Mouse (Mus musculus) forebrain, embryonic 12.5 days (tissue): ENCODE measurements around the gene Gpr137c. TPM values are rescaled to one million over a fixed set of nuclear protein-coding genes. Genes with fewer than 3 reads are reported as not detected.

Experiments
- ATAC-seq: fragments of 200-750 bp; cut with Nextera tagmentation; 2 replicates; pipeline ENCODE4 v1.8.0; 2017; ENCODE audit warnings: moderate TSS enrichment; ENCODE audit not compliant: low FRiP score
- H3K27ac ChIP-seq: fragments of 300-500 bp; sonication (generic); 2 replicates; pipeline ENCODE4 v1.5.1; 2016; ENCODE audit warnings: mild to moderate bottlenecking
- H3K27me3 ChIP-seq: fragments of 300-500 bp; sonication (generic); 2 replicates; pipeline ENCODE4 v1.6.1; 2016; ENCODE audit warnings: mild to moderate bottlenecking
- H3K36me3 ChIP-seq: fragments of 300-500 bp; sonication (generic); replicated peaks from 2 replicates; pipeline ENCODE4 v1.6.1; 2016; ENCODE audit warnings: mild to moderate bottlenecking
- H3K4me1 ChIP-seq: fragments of 300-500 bp; sonication (generic); 2 replicates; pipeline ENCODE4 v1.6.1; 2016
- H3K4me2 ChIP-seq: fragments of 300-500 bp; sonication (generic); 2 replicates; pipeline ENCODE4 v1.6.1; 2016; ENCODE audit warnings: mild to moderate bottlenecking, moderate library complexity
- H3K4me3 ChIP-seq: fragments of 300-500 bp; sonication (generic); replicated peaks from 2 replicates; pipeline ENCODE4 v1.5.1; 2016; ENCODE audit warnings: mild to moderate bottlenecking
- H3K9ac ChIP-seq: fragments of 300-500 bp; sonication (generic); 2 replicates; pipeline ENCODE4 v1.6.1; 2016; ENCODE audit warnings: mild to moderate bottlenecking
- H3K9me3 ChIP-seq: fragments of 300-500 bp; sonication (generic); 2 replicates; pipeline ENCODE4 v1.6.1; 2016
- WGBS: fragments of 180-500 bp; shearing (Covaris S2); methylation state at CpG from one replicate; pipeline ENCODE4 v1.1.7; 2016; 5-methylcytosine and 5-hydroxymethylcytosine counted together
- polyA plus RNA-seq: library from polyadenylated mRNA; unstranded; fragments of >200 nt; fragmentation: Nextera tagmentation; extraction: Ambion mirVana; gene quantifications from 2 replicates; pipeline ENCODE4 v1.2.1, GENCODE M21; 2016

Gpr137c gene
- 12.5 and 14.1 TPM in 2 replicates for polyA plus RNA-seq

DNA sequence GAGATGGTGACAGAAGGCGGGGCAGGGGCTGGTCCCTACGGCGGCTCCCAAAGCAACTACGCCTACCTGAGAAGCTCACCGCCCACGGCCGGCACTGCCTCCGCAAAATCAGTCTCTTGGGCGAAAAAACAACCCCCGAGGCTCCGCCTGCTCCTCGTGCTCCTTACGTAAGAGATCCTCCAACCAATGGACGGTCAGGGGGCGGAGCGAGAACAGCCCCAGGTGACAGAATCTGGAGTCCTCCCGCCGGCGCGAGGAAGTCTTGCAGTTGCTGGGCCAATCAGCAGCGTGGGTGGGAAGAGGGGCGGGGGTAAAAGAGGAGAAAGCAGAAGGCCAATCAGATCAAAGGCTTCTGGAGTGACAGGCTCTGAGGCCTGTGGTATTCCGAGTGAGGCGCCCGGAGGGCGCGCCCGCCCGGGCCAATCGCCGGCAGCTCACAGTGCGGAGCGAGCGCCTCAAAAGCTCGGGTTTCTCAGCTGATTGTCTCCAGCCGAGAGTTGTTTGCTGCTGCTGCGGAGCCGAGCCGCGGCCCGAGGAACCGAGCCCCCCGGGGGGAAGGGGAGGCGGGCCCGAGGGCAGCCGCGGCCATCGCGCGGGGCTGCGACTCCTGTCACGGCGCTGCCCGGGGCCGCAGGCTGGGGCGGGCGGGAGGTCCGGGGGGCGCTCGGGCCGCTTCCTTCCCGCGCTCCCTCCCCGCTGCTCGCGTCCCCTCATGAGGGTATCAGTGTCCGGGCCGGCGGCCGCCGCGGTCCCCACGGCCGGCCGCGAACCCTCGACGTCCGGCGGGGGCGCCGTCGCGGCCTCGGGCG, at the start of gene Gpr137c:
Gpr137c (plus strand) TSS at position 437 of the 809 bp plus-strand sequence.
- peaks cover 3% of the 10 kb centered on the region; the same call in 1 of the 2 replicates for H3K27me3 ChIP-seq
- H3K9ac ChIP-seq = peak within 1 kb of the TSS; percentile 96
- under 1% methylated on average over 81 of the region's 86 CpGs for WGBS
- H3K4me1 ChIP-seq = peaks cover 14% of the 10 kb centered on the region
- H3K27ac ChIP-seq = peak within 1 kb of the TSS; percentile 99
- H3K36me3 ChIP-seq = no peaks in the 10 kb centered on the region
- H3K4me2 ChIP-seq = peak within 1 kb of the TSS; percentile 68
- H3K4me3 ChIP-seq = peak within 1 kb of the TSS; percentile 92
- ATAC-seq = peak; percentile 98
- H3K9me3 ChIP-seq = no peaks in the 10 kb centered on the region

DNA sequence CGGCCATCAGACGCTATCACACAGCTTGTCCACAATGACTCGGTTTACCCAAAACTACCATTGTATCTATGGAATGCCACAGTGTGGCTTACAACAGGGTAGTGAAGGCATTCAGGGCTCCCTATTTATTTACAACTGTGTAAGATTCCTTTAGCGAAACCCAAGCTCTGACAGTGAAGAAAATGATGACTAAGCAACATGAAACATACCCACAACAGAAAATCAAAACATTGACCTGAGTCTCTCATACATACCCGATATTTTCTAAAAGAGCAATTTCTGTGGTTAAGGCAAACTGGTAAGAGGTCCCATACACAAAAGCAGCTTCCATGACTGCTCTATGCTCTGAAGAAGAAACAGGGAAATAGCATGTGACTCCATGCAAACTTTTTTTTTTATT, 47.3 kb upstream of the Gpr137c start:
- H3K9ac ChIP-seq = no peak overlapping the region
- no peak overlapping the region for H3K27ac ChIP-seq
- H3K4me1 ChIP-seq = no peaks in the 10 kb centered on the region
- no peaks in the 10 kb centered on the region for H3K27me3 ChIP-seq
- H3K4me2 ChIP-seq = no peak overlapping the region
- 96% methylated on average over 5 of the region's 5 CpGs for WGBS
- no peak for ATAC-seq
- H3K9me3 ChIP-seq = no peaks in the 10 kb centered on the region
- H3K4me3 ChIP-seq = no peak overlapping the region
- H3K36me3 ChIP-seq = no peaks in the 10 kb centered on the region

DNA sequence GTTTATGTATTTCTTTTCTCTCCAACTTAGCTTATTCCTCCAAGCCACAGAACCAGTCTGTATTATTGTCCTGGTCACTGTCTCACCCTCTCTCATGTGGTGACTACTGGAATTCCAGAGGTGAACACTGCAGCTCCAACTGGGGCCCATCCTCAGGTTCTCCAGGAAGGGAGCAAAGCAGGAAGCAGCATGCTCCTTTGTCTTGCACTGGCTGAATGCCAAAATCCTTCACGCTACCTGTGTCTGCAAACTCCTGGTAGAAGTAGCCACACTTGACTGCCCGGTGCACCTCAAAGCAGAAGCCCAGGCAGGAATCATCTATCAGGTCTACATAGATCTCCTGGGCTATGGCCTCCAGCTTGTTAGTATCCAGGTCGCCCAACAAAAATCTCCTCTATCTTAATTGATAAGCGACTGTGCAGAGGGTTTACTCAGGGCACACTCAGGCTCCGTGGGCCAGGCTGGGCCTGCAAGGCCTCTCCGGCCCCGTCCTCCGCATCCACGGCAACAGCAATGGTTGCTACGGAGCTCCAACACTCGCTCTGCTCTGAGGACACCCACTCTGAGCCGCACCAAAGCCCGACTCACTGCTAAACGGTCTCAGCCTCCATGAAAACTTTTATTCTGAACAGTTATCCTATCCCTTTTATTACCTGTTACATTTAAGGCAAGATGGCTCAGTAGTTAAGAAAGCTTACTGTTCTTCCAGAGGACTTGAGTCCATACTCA, 44.3 kb upstream of the Gpr137c start:
- Histone ChIP-seq H3K27ac (no peak overlapping the region), H3K4me2 (no peak overlapping the region), H3K27me3 (no peaks in the 10 kb centered on the region), H3K9ac (no peak overlapping the region), H3K4me1 (no peaks in the 10 kb centered on the region), H3K4me3 (no peak overlapping the region), H3K36me3 (no peaks in the 10 kb centered on the region), H3K9me3 (no peaks in the 10 kb centered on the region)
- WGBS = 80% methylated on average over 14 of the region's 14 CpGs
- no peak for ATAC-seq

DNA sequence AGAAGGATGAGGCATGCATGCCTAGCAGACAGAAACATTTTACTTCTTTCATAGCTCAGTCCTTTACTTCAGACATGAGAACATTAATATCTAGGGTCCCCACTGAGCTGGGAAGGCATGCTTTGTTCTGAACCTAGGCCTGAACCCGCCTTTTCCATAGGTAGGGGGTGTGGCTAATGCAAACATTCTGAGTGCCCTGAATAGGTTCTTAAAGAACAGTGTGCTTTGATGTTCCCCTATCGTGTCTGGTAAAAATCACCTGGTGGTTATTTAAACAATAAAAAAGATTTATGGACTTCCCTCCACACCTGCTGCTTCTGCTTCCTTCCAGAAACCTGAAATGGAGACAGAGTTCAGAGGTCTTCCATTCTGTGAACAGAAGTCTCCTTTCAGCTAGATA, 40.3 kb upstream of the Gpr137c start:
- Histone ChIP-seq H3K36me3 (no peaks in the 10 kb centered on the region), H3K4me3 (no peak overlapping the region), H3K27ac (no peak overlapping the region), H3K4me2 (no peak overlapping the region), H3K9ac (no peak overlapping the region), H3K4me1 (no peaks in the 10 kb centered on the region), H3K9me3 (no peaks in the 10 kb centered on the region), H3K27me3 (no peaks in the 10 kb centered on the region)
- WGBS = 71% methylated on average over 2 of the region's 2 CpGs
- no peak for ATAC-seq

DNA sequence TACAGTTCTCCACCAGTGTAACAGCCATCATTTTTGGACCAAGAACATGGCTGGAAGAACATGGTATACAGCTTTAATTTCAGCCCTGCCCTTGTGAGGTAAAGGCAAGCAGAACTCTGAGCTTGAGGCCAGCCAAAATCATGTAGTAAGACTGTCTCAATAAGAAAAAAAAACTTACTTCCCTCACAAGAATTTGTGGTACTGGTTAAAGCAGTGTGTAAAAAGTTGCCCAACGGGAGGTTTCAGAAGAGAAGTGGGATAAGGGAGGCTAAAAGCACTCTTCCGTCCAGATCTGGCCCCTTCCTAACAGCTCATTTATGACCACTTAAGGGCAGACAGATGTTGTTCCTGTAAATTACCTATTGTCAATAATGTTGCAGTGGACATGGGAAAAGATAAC, 39.9 kb upstream of the Gpr137c start:
- no peak overlapping the region for H3K4me3 ChIP-seq
- no peaks in the 10 kb centered on the region for H3K27me3 ChIP-seq
- WGBS = 90% methylated on average over 2 of the region's 2 CpGs
- ATAC-seq = no peak
- H3K36me3 ChIP-seq = no peaks in the 10 kb centered on the region
- H3K4me1 ChIP-seq = no peaks in the 10 kb centered on the region
- H3K9ac ChIP-seq = no peak overlapping the region
- no peak overlapping the region for H3K4me2 ChIP-seq
- H3K27ac ChIP-seq = no peak overlapping the region
- H3K9me3 ChIP-seq = no peaks in the 10 kb centered on the region

DNA sequence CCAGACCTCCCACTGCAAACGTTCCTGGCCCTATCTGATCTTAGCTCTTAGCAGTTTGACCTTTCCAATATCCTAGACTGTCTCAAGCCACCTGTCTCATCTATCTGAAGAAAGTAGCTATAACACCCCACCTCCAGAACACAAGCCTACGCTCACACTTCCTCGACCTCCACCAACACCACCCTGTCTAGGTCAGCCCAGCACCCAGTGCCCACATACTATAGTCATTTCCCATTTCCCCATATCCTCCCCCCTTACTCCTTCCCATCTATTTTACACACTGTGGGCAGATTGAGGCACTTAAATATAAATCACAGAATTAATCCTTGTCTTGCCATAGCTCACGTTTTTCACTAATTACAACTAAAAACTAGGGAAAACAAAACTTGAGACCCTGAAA, 37.9 kb upstream of the Gpr137c start:
- Histone ChIP-seq H3K9ac (no peak overlapping the region), H3K36me3 (no peaks in the 10 kb centered on the region), H3K4me2 (no peak overlapping the region), H3K4me1 (no peaks in the 10 kb centered on the region), H3K9me3 (no peaks in the 10 kb centered on the region), H3K27me3 (no peaks in the 10 kb centered on the region), H3K27ac (no peak overlapping the region), H3K4me3 (no peak overlapping the region)
- ATAC-seq = no peak
- WGBS = 84% methylated on average over 4 of the region's 4 CpGs

DNA sequence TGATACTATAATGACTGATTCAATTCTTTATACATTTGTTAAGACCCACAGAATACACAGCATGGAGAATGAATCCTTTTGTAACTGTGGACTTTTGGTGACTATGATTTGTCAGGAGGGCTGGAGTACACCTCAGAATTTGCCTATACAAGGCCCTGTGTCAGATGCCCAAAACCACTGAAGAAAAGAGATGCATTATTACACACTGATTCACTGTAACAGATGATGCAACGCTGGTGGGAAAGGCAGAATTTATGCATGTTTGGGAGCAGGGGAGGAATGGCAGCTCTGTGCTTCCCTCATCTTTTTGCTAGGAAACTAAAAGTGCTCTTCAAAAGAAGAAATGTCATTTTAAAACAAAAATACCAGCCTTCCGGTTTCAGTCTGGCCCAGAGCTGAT, 28.5 kb upstream of the Gpr137c start:
- H3K27ac ChIP-seq = no peak overlapping the region
- no peaks in the 10 kb centered on the region for H3K27me3 ChIP-seq
- ATAC-seq = no peak
- H3K4me3 ChIP-seq = no peak overlapping the region
- WGBS = 86% methylated on average over 2 of the region's 2 CpGs
- H3K4me2 ChIP-seq = no peak overlapping the region
- no peaks in the 10 kb centered on the region for H3K9me3 ChIP-seq
- H3K36me3 ChIP-seq = peaks cover 9% of the 10 kb centered on the region; the same call in 1 of the 2 replicates
- no peak overlapping the region for H3K9ac ChIP-seq
- no peaks in the 10 kb centered on the region for H3K4me1 ChIP-seq

DNA sequence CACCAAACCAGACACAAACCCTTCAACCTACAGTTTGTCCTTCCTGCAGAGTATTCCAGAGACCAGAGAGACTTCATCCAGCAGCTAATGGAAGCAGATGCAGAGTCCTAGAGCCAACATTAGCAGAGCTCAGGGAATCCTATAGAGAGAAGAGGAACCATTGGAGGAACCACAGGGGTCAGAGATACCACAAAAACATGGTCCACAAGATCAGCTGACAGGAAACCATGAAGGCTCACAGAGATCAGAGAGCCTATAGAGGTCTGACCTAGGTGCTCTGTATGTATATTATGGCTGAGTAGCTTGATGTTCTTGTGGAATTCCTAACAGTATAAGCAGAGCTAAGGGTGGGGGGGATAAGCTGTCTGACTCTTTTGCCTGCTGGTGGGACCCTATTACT, 18.9 kb upstream of the Gpr137c start:
- no peak for ATAC-seq
- Histone ChIP-seq H3K36me3 (peaks cover 10% of the 10 kb centered on the region), H3K4me2 (no peak overlapping the region), H3K4me3 (no peak overlapping the region), H3K27ac (no peak overlapping the region), H3K9me3 (no peaks in the 10 kb centered on the region), H3K27me3 (no peaks in the 10 kb centered on the region), H3K4me1 (no peaks in the 10 kb centered on the region), H3K9ac (no peak overlapping the region)

DNA sequence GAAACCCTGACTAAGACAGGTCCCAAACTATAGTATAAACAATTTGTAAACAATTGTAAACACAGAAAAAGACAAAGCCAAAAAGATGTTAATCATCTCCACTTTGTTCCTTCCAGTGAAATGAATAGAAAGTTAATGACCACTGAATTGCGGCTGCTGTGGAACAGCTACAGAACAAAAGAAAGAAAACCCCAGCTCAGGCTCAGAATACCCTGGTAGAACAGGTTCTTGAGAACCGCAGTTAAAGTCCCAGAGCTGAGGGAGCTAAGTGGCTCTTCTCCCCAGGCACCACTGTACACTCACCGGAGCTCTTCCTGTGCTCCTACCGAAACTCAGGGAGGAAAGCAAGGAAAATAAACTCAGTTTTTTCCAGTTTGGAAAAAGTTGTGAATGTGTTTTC, 8.8 kb upstream of the Gpr137c start:
- H3K36me3 ChIP-seq = peaks cover 9% of the 10 kb centered on the region
- 68% methylated on average over 4 of the region's 4 CpGs for WGBS
- ATAC-seq = no peak
- no peaks in the 10 kb centered on the region for H3K27me3 ChIP-seq
- no peak overlapping the region for H3K4me2 ChIP-seq
- H3K9ac ChIP-seq = no peak overlapping the region
- no peaks in the 10 kb centered on the region for H3K9me3 ChIP-seq
- H3K27ac ChIP-seq = no peak overlapping the region
- H3K4me1 ChIP-seq = no peaks in the 10 kb centered on the region
- no peak overlapping the region for H3K4me3 ChIP-seq

DNA sequence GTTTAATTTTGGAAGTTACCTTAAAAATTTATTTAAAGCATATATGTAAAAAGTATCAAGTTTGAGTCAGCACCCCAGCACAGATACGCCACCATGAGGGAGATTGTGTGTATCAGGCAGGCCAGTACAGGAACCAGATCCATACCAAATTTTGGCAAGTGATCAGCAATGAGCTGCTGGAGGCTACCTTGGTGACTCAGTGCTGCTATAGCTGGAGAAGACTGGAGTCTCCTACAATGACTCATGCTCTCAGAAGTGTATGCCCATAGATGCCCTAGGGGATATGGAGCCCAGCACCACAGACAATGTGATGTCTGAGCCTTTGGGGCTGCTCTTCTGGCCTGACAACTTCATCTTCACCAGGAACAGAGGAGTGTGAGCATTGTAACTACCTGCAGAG, 8.1 kb upstream of the Gpr137c start:
- no peak for ATAC-seq
- Histone ChIP-seq H3K4me2 (no peak overlapping the region), H3K4me1 (no peaks in the 10 kb centered on the region), H3K9me3 (no peaks in the 10 kb centered on the region), H3K27me3 (no peaks in the 10 kb centered on the region), H3K27ac (no peak overlapping the region), H3K36me3 (peaks cover 9% of the 10 kb centered on the region), H3K4me3 (no peak overlapping the region), H3K9ac (no peak overlapping the region)
- WGBS = 92% methylated on average over 1 of the region's 1 CpGs

DNA sequence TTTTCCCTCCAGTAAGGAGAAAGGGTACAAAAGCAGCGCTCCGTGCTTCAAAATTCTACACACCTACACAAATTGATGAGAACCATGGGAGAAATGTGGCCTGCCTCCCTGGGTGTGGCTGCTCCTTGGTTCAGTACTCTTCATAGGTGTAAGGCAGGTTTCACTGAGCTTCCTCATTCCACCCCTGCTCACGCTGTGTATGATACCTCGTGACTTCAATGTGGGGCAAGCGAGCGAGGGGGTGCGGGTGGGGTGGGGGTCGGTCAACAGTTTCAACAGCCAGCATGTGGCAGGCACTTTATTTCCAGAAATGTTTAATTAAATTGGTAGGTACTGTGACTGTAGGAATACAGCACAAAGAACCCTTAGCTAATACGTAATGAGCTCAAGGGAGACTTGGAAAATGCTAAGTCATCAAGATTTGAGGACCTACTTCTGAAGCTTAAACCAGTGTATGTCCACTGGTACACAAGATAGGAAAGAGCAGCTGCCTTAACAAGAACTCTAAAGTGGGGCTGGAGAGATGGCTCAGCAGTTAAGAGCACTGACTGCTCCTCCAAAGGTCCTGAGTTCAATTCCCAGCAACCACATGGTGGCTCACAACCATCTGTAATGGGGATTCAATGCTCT, 2.7 kb upstream of the Gpr137c start:
- 95% methylated on average over 9 of the region's 9 CpGs for WGBS
- Histone ChIP-seq H3K4me2 (no peak overlapping the region), H3K27ac (no peak overlapping the region), H3K4me1 (peaks cover 11% of the 10 kb centered on the region), H3K4me3 (no peak overlapping the region), H3K27me3 (peaks cover 3% of the 10 kb centered on the region; the same call in 1 of the 2 replicates), H3K9me3 (no peaks in the 10 kb centered on the region), H3K9ac (no peak overlapping the region), H3K36me3 (0 out of 2 replicates have a peak, but pooled peaks cover 3% of the 10 kb centered on the region)
- ATAC-seq = no peak

DNA sequence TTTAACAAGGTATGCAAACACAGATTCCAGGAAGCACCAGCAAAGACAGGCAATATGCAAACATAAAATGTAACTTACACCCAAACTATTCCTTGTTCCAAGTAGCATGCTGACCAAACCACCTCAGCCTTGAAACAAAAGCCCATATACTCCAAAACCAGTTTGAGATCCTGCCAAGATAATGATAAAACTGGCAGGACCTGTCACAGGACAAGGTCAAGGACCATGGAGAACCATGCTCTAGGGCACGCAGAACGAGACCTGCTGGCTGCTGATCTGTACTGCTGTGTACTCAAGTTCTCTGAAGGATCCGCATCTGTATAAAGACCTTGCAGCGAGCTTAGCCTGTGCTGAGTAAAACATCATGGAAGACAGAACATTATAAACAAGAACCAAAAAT, 1.8 kb upstream of the Gpr137c start:
- Histone ChIP-seq H3K4me1 (peaks cover 14% of the 10 kb centered on the region), H3K9me3 (no peaks in the 10 kb centered on the region), H3K4me3 (peak overlapping the region; percentile 92; the same call in 1 of the 2 replicates), H3K36me3 (no peaks in the 10 kb centered on the region), H3K4me2 (no peak overlapping the region), H3K27me3 (peaks cover 3% of the 10 kb centered on the region; the same call in 1 of the 2 replicates), H3K27ac (no peak overlapping the region), H3K9ac (no peak overlapping the region)
- WGBS = 96% methylated on average over 4 of the region's 4 CpGs
- ATAC-seq = no peak
